Mouse (Mus musculus) CD8-positive naive resting alpha-beta T cell, adult 2 months (primary cell): ENCODE measurements around the gene Tmem185b.

Experiments
- DNase-seq, 2 experiments: peaks; one replicate each; pipeline ENCODE4 v3.0.0; 2022; ENCODE audit warnings: low read depth in 2 of 2, low spot score in 2 of 2

The Tmem185b gene

DNA sequence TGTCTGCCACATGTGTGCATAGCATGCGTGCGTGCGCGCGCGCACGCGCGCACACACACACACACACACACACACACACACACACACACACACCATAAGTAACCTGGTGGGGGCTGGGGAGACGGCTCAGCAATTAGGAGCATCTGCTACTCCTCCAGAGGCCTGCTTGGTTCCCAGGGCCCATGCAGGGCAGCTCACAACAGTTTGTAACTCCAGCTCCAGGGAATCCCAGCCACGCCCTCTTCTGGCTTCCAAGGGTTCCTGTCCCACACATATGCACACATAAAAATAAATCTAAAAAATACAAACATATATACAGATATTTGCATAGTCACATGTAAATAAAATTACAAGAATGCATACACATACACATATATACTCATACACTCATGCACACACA lies 23.2 kb upstream of the Tmem185b start:
- DNase-seq = no peak

GRCm38 (mm10) chr1:119503181-119503580 lies 22.8 kb upstream of the Tmem185b start:
- DNase-seq = no peak

DNA sequence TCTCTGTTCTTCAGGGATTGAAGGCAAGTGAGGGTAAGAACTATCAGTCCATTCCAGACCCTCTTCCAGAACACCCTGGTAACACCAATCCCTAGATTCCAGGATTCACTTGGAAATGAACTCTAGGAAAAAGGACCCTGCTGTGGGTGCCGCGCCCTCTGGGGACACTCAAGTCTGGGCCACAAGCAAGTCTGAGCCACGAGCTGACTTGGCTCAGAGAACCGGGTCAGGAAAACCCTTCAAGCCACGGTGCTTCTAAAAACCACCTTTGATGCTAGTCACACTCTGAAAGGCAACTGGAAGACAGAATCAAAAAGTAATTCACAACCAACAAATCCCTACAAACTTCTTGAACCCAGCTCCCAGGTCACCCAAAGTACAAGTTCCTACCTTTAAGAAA lies 22.2 kb upstream of the Tmem185b start:
- DNase-seq = no peak

- peak; percentile 80 to 87 for DNase-seq
Observed at GRCm38 (mm10) chr1:119504260-119505062, 21.5 kb upstream of the Tmem185b start, which contains the start of gene Ralb. Ralb (minus strand) TSS chr1:119504794.

GRCm38 (mm10) chr1:119505951-119506350 lies 20.0 kb upstream of the Tmem185b start:
- DNase-seq = no peak

GRCm38 (mm10) chr1:119508548-119508947 lies 17.4 kb upstream of the Tmem185b start:
- DNase-seq = no peak

- DNase-seq = no peak
Observed at GRCm38 (mm10) chr1:119509474-119509873, 16.5 kb upstream of the Tmem185b start.

DNA sequence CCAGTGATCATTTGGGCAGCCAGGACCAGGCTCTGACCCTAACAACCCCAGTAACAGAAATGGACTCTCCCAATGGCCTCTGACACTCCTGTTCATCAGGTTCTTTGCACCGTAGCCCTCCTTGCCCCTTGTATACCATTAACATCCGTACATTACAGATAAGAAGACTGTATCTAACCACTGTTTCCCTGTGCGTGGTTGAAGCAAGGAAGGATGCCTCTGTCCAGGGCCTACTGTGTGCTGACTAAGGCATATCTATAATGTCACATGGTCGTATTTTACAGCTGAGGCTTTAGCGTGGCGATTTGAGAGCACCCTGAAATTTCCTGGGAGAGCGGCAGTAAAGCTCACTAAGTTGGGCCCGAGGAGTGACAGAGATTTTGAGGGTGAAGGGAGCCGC lies 15.6 kb upstream of the Tmem185b start:
- no peak for DNase-seq

DNA sequence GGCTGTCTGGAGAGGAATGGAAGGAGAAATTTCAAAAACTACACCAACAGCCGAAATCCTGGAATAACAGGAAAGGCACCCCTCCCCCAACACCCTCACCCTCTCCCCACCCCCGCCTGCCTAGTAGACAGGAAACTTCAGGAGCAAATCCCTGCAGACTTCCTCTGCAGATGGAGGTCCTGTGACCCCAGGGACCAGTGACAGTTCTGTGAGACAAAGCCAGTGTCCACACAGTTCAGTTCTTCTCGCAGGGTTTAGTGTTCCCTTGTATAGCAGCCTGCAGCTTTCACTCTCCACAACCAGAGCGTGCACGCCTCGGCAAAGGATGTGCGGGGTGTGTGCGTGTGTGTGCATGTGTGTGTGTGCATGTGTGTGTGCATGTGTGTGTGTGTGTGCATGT lies 15.1 kb upstream of the Tmem185b start:
- DNase-seq = no peak

DNA sequence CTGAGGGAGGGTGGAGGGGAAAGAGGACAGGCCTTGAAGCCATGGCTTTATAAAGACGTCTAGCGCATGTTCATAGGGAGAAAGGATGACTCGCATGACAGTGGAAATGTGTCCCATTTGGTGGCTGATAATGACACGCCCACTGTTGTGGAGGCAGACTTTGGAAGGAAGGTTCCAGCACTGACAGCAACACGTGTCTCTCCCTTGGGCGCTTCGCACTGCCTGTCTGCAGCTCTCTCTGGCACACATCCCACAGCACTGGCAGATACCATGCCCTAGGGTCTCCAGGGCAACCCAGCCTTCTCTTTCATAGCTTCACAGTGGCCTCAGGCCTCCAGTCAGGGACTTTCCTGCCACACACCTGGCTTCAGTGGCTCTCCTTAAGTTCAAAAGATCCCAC lies 7.9 kb upstream of the Tmem185b start:
- DNase-seq = no peak

DNA sequence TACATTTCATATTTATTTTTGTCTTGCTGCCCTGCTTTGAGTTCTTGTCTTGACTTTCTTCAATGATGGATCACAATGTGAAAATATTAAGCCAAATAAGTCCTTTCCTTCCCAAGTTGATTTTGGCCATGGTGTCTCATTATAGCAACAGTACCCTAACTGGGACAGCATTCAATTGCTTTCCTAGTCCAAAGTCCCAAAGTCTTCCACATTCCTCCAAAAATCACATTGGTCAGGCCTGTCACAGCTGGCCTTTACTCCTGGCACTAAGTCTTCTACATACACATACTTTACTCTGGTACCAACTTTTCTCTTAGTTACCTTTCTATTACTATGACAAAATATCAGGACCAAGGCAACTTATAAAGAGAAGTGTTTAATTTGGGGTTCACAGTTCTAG lies 7.2 kb upstream of the Tmem185b start:
- DNase-seq = no peak

- DNase-seq = no peak
Observed at GRCm38 (mm10) chr1:119519286-119519685, 6.7 kb upstream of the Tmem185b start.

GRCm38 (mm10) chr1:119521029-119521428 lies 4.9 kb upstream of the Tmem185b start:
- DNase-seq = no peak

- no peak for DNase-seq
Observed at GRCm38 (mm10) chr1:119521681-119522080, 4.3 kb upstream of the Tmem185b start.

DNA sequence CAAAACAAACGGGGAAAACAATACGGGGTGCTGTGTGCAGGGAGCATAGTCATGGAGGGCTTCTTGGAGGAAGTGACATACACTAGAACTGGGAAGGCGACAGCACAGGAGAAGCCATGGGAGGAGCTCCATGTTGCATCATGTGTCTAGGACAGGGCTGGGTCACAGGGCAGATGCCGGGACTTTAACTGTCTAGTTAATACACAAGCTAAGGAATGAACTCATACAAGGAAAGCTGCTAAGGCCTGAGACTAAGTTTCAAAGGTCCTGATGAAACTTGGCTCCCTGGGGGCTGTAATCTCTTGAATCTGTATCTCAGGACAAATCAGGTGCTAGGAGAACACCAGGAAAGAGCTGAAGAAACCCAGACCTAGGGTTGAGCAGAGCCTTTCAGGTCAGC lies 3.2 kb upstream of the Tmem185b start:
- DNase-seq = no peak

GRCm38 (mm10) chr1:119523369-119523768 lies 2.6 kb upstream of the Tmem185b start:
- DNase-seq = no peak

- DNase-seq = no peak
Observed at GRCm38 (mm10) chr1:119523826-119524225, 2.1 kb upstream of the Tmem185b start.

DNA sequence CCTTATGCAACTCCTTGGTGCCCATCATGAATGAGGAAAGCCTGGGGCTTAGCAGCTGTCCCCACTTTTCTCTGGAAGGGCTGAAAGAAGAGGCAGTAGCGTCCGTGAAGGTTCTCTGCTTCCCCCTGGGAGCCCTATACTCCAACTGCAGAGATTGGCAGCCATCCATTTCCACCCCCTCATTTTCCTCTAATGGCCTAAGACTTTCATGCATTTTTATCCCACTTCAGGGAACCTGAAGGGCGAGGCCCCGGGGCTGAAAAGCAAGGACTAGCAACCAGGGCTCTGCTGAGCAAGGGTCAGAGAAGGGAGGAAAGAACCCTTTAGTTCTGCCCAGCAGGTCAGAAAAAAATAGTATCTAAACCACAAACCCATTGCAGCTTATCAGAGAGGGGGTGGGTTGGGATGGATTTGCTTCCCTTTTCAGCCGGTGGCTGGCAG lies 936 bp upstream of the Tmem185b start:
- DNase-seq = no peak

DNA sequence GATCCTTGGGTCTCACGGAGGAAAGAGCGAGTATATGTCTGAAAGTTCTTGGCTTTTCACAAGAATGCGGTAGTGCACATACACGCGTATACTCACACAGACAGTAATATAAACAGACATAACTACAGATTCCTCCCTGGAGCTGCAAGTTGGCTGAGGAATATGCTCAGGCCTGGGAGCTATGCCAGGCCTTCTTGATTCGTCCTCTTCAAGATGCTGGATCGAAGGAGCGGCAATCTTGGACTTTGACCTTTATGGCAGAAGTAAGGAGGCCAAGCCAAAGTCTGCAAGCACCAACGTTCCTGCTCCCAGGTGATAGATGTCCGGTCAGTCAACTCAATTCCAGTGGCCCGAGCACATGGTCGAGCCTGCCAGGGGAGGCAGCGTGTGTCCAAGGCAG lies 5.0 kb downstream of the Tmem185b start:
- no peak for DNase-seq

- no peak for DNase-seq
Observed at GRCm38 (mm10) chr1:119532165-119532564, 6.2 kb downstream of the Tmem185b start.

- DNase-seq = no peak
Observed at GRCm38 (mm10) chr1:119533093-119533805, 7.3 kb downstream of the Tmem185b start.

DNA sequence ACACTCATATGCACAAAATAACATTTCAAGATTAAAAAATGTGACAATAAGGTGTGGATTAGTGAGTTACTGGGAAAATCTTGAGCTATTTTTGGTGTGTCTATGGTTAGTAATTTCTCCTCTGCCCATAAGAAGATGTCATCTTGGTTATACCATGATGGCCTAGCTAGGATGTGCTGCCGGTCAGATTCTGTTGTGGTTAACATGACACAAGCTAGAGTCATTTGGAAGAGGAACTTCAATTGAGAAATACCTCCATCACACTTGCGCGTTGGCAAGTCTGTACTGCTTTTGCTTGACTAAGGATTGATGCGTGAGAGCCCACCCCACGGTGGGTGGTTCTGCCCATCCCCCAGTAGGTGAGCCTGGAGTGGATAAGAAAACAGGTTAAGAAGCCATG lies 8.4 kb downstream of the Tmem185b start:
- no peak for DNase-seq
